Mouse (Mus musculus): ENCODE data around the gene Hmga1. TPM values are rescaled to one million over a fixed set of nuclear protein-coding genes. Genes with fewer than 3 reads are reported as not detected.
A peak's percentile ranks its signal among the peaks of the same experiment; 100 is the strongest.

Hmga1 gene
- total RNA-seq, 2 experiments from 2014 or later: 29.6 to 63.4 TPM

GRCm38 (mm10) chr17:27527188-27527587, 29.1 kb upstream of the Hmga1 start:
- no peak for ATAC-seq (replicated peaks; ENCODE audit: low FRiP score, poor library complexity, severe bottlenecking)

- ATAC-seq (replicated peaks; ENCODE audit: low FRiP score, poor library complexity, severe bottlenecking): no peak
These were observed 28.3 kb upstream of the Hmga1 start for GRCm38 (mm10) chr17:27528030-27528429.

GRCm38 (mm10) chr17:27528767-27529166, 27.5 kb upstream of the Hmga1 start:
- ATAC-seq (replicated peaks; ENCODE audit: low FRiP score, poor library complexity, severe bottlenecking): no peak

- ATAC-seq (replicated peaks; ENCODE audit: low FRiP score, poor library complexity, severe bottlenecking): peak; percentile 77
These were observed 24.2 kb upstream of the Hmga1 start for GRCm38 (mm10) chr17:27532095-27532494.

GRCm38 (mm10) chr17:27533354-27533753, 22.9 kb upstream of the Hmga1 start:
- ATAC-seq (replicated peaks; ENCODE audit: low FRiP score, poor library complexity, severe bottlenecking): no peak

GRCm38 (mm10) chr17:27534718-27535117, 21.6 kb upstream of the Hmga1 start:
- ATAC-seq (replicated peaks; ENCODE audit: low FRiP score, poor library complexity, severe bottlenecking): peak; percentile 89

GRCm38 (mm10) chr17:27541261-27541660, 15.0 kb upstream of the Hmga1 start:
- ATAC-seq (replicated peaks; ENCODE audit: low FRiP score, poor library complexity, severe bottlenecking): no peak

- no peak for ATAC-seq (replicated peaks; ENCODE audit: low FRiP score, poor library complexity, severe bottlenecking)
These were observed 14.3 kb upstream of the Hmga1 start for GRCm38 (mm10) chr17:27541984-27542383.

GRCm38 (mm10) chr17:27544551-27544950, 11.7 kb upstream of the Hmga1 start:
- ATAC-seq (replicated peaks; ENCODE audit: low FRiP score, poor library complexity, severe bottlenecking): no peak

- ATAC-seq (replicated peaks; ENCODE audit: low FRiP score, poor library complexity, severe bottlenecking): no peak
These were observed 10.3 kb upstream of the Hmga1 start for GRCm38 (mm10) chr17:27545991-27546390.

GRCm38 (mm10) chr17:27546574-27547085, 9.7 kb upstream of the Hmga1 start:
- ATAC-seq (replicated peaks; ENCODE audit: low FRiP score, poor library complexity, severe bottlenecking): no peak

- 0 out of 2 replicates have a peak, but pooled peaks have one; percentile 34 for ATAC-seq (replicated peaks; ENCODE audit: low FRiP score, poor library complexity, severe bottlenecking)
These were observed 8.9 kb upstream of the Hmga1 start for GRCm38 (mm10) chr17:27547253-27547868.

- no peak for ATAC-seq (replicated peaks; ENCODE audit: low FRiP score, poor library complexity, severe bottlenecking)
These were observed 7.1 kb upstream of the Hmga1 start for GRCm38 (mm10) chr17:27549234-27549633.

GRCm38 (mm10) chr17:27551393-27551940, 4.8 kb upstream of the Hmga1 start:
- no peak for ATAC-seq (replicated peaks; ENCODE audit: low FRiP score, poor library complexity, severe bottlenecking)

GRCm38 (mm10) chr17:27552215-27553201, 3.8 kb upstream of the Hmga1 start:
- ATAC-seq (replicated peaks; ENCODE audit: low FRiP score, poor library complexity, severe bottlenecking): no peak

GRCm38 (mm10) chr17:27554062-27554960, 2.0 kb upstream of the Hmga1 start:
- no peak for ATAC-seq (replicated peaks; ENCODE audit: low FRiP score, poor library complexity, severe bottlenecking)

GRCm38 (mm10) chr17:27555075-27555511, 1.2 kb upstream of the Hmga1 start:
- ATAC-seq (replicated peaks; ENCODE audit: low FRiP score, poor library complexity, severe bottlenecking): no peak

- ATAC-seq (replicated peaks; ENCODE audit: low FRiP score, poor library complexity, severe bottlenecking): peak; percentile 74
These were observed 655 bp upstream of the Hmga1 start for GRCm38 (mm10) chr17:27555512-27556172.
